Mouse (Mus musculus) hindbrain, embryonic 10.5 days (tissue): Measurements from ENCODE around the gene Dusp12. TPM values are rescaled to one million over a fixed set of nuclear protein-coding genes. Genes with fewer than 3 reads are reported as not detected.

Experiments used
- DNase-seq: peaks from one replicate; pipeline ENCODE4 v3.0.0-alpha.2; 2017; ENCODE audit warnings: low spot score
- H3K27ac ChIP-seq: fragments of 300-500 bp; sonication (generic); 2 replicates; pipeline ENCODE4 v1.5.1; 2016; ENCODE audit warnings: mild to moderate bottlenecking, moderate library complexity
- H3K27me3 ChIP-seq: fragments of 300-500 bp; sonication (generic); 2 replicates; pipeline ENCODE4 v1.6.1; 2016; ENCODE audit warnings: mild to moderate bottlenecking; ENCODE audit not compliant: poor library complexity, insufficient read depth, severe bottlenecking
- H3K36me3 ChIP-seq: fragments of 300-500 bp; sonication (generic); 2 replicates; pipeline ENCODE4 v1.6.1; 2016; ENCODE audit warnings: mild to moderate bottlenecking, moderate library complexity
- H3K4me1 ChIP-seq: fragments of 300-500 bp; sonication (generic); replicated peaks from 2 replicates; pipeline ENCODE4 v1.6.1; 2016; ENCODE audit warnings: mild to moderate bottlenecking
- H3K4me3 ChIP-seq: fragments of 300-500 bp; sonication (generic); 2 replicates; pipeline ENCODE4 v1.5.1; 2016; ENCODE audit warnings: mild to moderate bottlenecking, moderate library complexity
- H3K9me3 ChIP-seq: fragments of 300-500 bp; sonication (generic); 2 replicates; pipeline ENCODE4 v1.6.1; 2016; ENCODE audit warnings: mild to moderate bottlenecking, moderate library complexity
- WGBS: fragments of 180-500 bp; shearing (Covaris S2); methylation state at CpG from one replicate; pipeline ENCODE4 v1.1.7; 2016; 5-methylcytosine and 5-hydroxymethylcytosine counted together
- polyA plus RNA-seq: library from polyadenylated mRNA; unstranded; fragments of >200 nt; fragmentation: Nextera tagmentation; extraction: Ambion mirVana; gene quantifications from 2 replicates; pipeline ENCODE4 v1.2.1, GENCODE M21; 2016

Dusp12 gene
- polyA plus RNA-seq, 1 experiment from 2014 or later, result 28.4 TPM

DNA sequence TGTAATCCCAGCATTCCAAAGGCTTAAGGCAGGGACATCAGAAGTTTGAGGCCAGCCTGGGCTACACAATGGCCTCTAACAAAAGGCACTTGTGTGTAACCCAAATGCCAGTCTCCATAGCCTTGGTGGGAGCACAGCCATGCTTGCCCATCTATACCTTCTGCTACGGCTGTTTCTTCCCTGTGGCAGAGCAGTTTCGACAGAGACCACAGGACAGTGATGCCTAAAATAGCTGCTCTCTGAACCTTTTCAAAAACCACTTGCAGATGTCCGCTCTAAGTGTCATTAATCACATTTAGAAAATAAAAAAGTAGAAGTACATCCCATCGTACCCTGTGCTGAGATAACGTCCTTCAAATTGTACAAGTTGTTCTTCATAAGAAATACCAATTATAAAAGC lies 19.9 kb downstream of the Dusp12 start:
- 89% methylated on average over 5 of the region's 5 CpGs for WGBS
- no peak for DNase-seq
- Histone ChIP-seq H3K4me1 (peaks cover 10% of the 10 kb centered on the region), H3K27ac (no peak overlapping the region), H3K9me3 (no peaks in the 10 kb centered on the region), H3K4me3 (no peak overlapping the region), H3K27me3 (no peaks in the 10 kb centered on the region), H3K36me3 (no peaks in the 10 kb centered on the region)

DNA sequence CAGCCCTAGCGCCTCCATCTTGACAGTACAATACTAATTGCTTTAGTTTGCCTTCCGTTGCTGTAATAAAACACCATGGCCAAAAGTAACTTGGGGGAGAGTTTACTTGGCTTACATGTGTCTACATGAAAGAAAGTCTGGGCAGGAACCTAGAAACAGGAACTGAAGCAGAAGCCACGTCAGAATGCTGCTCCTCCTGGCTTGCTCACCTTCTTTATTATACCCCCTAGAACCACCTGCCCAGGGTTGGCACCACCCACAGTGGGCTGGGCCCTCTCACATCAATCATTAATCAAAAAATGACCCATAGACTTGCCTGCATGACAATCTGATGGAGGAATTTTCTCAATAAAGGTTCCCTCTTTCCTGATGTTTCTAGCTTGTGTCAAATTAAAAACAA lies 20.6 kb downstream of the Dusp12 start:
- Histone ChIP-seq H3K27me3 (no peaks in the 10 kb centered on the region), H3K4me3 (no peak overlapping the region), H3K9me3 (no peaks in the 10 kb centered on the region), H3K36me3 (no peaks in the 10 kb centered on the region), H3K27ac (no peak overlapping the region), H3K4me1 (peaks cover 10% of the 10 kb centered on the region)
- no peak for DNase-seq
- 81% methylated on average over 3 of the region's 3 CpGs for WGBS

DNA sequence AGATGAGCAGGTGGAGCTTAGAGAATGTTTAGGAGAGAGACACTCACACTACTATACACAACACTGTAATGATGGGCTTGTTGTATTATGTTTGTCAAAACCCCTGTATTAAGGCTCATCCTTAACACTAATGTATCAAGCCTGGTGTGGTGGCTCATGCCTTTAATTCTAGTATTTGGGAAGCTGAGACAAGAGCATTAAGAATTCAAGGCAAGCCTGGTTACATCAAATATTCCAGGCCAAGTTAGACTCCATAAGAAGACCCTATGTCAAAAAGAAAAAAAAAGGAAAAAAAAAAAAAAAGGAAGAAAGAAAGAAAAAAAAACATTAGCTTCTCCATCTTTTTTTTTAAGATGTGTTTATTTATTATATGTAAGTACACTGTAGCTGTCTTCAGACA lies 21.1 kb downstream of the Dusp12 start:
- H3K9me3 ChIP-seq, result no peaks in the 10 kb centered on the region

DNA sequence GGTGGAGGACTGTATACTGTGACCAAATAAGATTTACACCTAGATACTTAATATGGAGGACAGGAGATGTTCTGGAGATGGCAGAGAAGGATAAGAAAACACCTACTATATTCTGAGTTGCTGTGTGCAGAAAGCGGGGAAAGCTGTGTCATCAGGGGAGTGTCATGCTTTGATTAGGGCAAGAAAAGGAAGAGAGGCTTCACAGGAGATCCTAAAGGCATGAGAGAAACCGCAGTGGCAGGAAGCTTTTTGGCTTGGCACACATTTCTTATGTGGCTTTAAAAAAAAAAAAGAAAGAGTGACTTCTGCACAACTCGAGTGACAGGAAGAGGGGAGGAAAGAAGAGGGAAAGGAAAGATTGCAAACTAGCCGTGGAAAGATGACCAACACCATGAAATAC lies 22.3 kb downstream of the Dusp12 start:
- H3K27me3 ChIP-seq, result no peaks in the 10 kb centered on the region
- no peaks in the 10 kb centered on the region for H3K9me3 ChIP-seq
- no peak overlapping the region for H3K4me3 ChIP-seq
- DNase-seq, result no peak
- peaks cover 10% of the 10 kb centered on the region for H3K4me1 ChIP-seq
- no peak overlapping the region for H3K27ac ChIP-seq
- no peaks in the 10 kb centered on the region for H3K36me3 ChIP-seq
- WGBS, result 73% methylated on average over 4 of the region's 4 CpGs

More for the DNA sequence above, 21.1 kb downstream of the Dusp12 start:
- DNase-seq, result no peak
- no peak overlapping the region for H3K4me3 ChIP-seq
- peaks cover 10% of the 10 kb centered on the region for H3K4me1 ChIP-seq
- no peaks in the 10 kb centered on the region for H3K27me3 ChIP-seq
- no peak overlapping the region for H3K27ac ChIP-seq
- H3K36me3 ChIP-seq, result no peaks in the 10 kb centered on the region

DNA sequence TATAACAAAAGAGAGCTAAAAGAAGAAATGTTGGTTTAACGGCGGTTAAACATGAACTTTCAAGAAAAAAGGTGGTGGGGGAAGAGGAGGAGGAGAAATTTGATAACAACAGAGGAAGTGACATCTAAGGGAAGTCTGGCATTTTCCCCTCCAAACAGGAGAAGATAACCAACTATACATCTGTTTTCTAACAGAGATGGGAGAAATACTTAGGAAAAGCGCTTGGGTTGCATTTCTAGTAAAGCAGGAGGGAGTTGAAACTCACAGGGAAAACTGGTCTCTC lies 23.0 kb downstream of the Dusp12 start:
- WGBS, result 77% methylated on average over 3 of the region's 3 CpGs
- no peaks in the 10 kb centered on the region for H3K36me3 ChIP-seq
- H3K27me3 ChIP-seq, result no peaks in the 10 kb centered on the region
- H3K4me3 ChIP-seq, result no peak overlapping the region
- H3K9me3 ChIP-seq, result no peaks in the 10 kb centered on the region
- no peak overlapping the region for H3K27ac ChIP-seq
- peaks cover 10% of the 10 kb centered on the region for H3K4me1 ChIP-seq
- DNase-seq, result no peak

DNA sequence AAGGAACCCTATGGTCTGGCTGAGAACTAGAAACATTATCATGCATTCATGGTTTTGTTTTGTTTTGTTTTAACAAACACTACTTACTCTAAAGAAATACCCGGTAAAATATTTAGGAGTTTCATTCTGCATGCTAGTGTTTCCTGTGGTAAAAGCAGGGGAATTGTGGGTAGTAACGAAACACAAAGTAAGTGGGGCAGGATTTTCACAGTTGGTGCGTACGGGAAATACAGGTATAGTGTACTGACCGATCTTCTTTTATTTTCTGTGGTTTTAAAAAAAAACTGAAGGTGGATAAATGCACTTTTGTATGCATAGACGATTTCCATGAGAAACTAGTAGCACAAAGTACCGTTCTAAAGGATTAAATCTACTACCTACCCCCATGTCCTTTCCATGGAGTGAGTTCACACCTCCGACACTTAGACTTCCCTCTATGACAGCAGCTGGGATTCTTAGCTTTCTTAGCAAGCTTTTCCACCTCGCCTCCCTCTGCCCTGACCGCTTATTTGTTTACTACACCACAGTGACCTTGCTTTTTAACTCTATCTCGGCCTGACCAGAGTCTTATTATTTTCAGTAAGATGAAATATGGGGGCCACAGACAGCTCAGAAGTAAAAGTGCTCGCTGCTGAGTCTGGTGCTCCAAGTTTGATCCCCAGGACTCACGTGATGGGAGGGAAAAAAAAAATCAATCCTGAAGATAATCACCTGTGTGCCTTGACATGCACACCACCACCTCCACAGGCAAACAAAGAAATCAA lies 23.5 kb downstream of the Dusp12 start:
- no peaks in the 10 kb centered on the region for H3K9me3 ChIP-seq
- 85% methylated on average over 13 of the region's 13 CpGs for WGBS
- H3K36me3 ChIP-seq, result no peaks in the 10 kb centered on the region
- peaks cover 7% of the 10 kb centered on the region for H3K4me1 ChIP-seq
- H3K27ac ChIP-seq, result no peak overlapping the region
- no peak overlapping the region for H3K4me3 ChIP-seq
- DNase-seq, result no peak
- H3K27me3 ChIP-seq, result no peaks in the 10 kb centered on the region

DNA sequence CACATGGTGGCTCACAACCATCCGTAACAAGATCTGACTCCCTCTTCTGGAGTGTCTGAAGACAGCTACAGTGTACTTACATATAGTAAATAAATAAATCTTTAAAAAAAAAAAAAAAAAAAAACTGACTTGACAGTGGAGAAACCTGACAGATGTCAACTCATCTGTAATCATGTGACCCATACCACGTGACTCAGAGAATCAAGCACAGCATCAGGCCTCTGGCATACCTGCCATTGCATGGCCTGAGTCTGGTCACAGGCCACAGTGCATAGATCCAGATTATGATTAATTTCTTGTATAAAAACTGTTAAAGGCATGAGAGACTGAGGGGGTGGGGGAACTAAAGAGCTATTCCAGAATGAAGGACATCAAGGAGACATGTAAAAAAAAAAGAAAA lies 26.5 kb downstream of the Dusp12 start:
- DNase-seq, result no peak
- Histone ChIP-seq H3K27me3 (no peaks in the 10 kb centered on the region), H3K4me3 (no peak overlapping the region), H3K36me3 (no peaks in the 10 kb centered on the region), H3K27ac (no peak overlapping the region), H3K9me3 (no peaks in the 10 kb centered on the region), H3K4me1 (no peaks in the 10 kb centered on the region)
- WGBS, result 90% methylated on average over 2 of the region's 2 CpGs

DNA sequence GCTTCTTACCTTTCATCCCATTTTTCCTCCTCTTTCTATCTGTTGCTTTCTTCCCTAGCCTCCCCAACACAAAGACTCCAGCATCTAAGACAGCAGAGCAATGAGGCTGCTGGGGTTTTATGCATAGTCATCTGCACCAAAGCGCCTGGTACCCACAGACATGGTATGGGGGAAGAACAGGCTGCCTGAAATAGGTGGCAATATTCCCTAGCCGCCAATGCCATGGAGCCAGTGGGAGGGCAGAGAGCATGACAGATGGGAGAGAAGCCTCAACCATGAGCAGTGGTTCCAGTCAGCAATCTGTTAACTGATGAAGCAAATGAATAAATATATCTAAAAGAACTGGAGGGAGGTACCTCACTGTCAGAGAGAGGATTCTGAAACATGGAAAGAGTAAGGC lies 28.0 kb downstream of the Dusp12 start:
- Histone ChIP-seq H3K27me3 (no peaks in the 10 kb centered on the region), H3K4me3 (no peak overlapping the region), H3K27ac (no peak overlapping the region), H3K36me3 (no peaks in the 10 kb centered on the region), H3K4me1 (no peaks in the 10 kb centered on the region), H3K9me3 (no peaks in the 10 kb centered on the region)
- no peak for DNase-seq
- 87% methylated on average over 2 of the region's 2 CpGs for WGBS

DNA sequence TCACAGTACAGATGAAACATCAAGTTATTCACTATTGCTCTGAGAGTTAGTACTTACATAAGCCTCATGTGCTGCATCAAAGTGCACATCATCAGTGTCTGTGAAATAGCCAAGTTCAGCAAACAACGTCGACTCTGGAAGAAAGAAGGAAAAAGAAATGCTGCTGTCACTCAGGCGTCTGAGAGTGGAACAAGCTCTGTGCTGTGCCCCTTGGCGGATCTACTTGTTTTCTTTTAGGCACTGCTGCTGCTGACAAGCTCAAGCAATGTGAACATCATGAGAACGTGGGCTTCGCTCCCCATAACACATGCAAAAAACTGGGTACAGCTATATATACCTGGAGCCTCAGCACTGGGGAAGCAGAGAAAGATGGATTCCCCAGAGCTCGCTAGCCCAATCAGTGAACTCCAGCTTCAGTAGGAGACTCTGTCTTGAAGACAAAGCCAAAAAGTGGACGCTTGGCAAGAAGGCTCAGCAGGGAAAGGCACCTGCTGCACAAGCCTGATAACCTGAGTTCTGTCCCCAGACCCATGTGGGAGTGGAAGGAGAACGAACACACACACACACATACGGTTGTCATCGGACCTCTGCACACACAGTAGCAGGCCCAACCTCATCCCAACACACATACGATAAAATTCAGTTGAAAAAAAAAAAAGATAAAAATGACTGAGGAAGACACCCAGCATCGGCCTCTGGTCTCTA lies 30.1 kb downstream of the Dusp12 start:
- Histone ChIP-seq H3K4me3 (no peak overlapping the region), H3K9me3 (no peaks in the 10 kb centered on the region), H3K27me3 (no peaks in the 10 kb centered on the region), H3K4me1 (no peaks in the 10 kb centered on the region), H3K27ac (no peak overlapping the region), H3K36me3 (peaks cover 8% of the 10 kb centered on the region)
- WGBS, result 91% methylated on average over 13 of the region's 13 CpGs
- DNase-seq, result no peak

DNA sequence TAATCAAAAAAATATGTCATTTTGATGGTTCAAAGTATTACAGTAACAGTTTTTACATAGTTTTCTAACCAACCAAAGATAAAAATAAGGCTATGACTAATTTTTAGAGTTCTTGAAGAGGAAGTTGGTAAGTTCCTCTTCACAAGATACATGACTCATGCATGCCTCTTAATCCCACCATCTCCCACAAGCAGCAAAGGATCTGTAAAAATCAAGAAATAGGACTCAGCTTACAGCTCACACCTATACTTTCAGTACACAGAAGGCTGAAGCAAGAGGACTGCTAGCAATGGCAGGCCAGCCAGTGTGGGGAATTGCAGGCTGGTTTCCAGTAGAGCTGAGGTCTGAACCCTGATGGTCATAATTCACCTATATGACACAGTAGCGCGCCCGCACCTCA lies 31.7 kb downstream of the Dusp12 start:
- WGBS, result 92% methylated on average over 3 of the region's 3 CpGs
- Histone ChIP-seq H3K27me3 (no peaks in the 10 kb centered on the region), H3K4me3 (no peak overlapping the region), H3K9me3 (no peaks in the 10 kb centered on the region), H3K4me1 (no peaks in the 10 kb centered on the region), H3K36me3 (peaks cover 8% of the 10 kb centered on the region), H3K27ac (no peak overlapping the region)
- DNase-seq, result no peak

DNA sequence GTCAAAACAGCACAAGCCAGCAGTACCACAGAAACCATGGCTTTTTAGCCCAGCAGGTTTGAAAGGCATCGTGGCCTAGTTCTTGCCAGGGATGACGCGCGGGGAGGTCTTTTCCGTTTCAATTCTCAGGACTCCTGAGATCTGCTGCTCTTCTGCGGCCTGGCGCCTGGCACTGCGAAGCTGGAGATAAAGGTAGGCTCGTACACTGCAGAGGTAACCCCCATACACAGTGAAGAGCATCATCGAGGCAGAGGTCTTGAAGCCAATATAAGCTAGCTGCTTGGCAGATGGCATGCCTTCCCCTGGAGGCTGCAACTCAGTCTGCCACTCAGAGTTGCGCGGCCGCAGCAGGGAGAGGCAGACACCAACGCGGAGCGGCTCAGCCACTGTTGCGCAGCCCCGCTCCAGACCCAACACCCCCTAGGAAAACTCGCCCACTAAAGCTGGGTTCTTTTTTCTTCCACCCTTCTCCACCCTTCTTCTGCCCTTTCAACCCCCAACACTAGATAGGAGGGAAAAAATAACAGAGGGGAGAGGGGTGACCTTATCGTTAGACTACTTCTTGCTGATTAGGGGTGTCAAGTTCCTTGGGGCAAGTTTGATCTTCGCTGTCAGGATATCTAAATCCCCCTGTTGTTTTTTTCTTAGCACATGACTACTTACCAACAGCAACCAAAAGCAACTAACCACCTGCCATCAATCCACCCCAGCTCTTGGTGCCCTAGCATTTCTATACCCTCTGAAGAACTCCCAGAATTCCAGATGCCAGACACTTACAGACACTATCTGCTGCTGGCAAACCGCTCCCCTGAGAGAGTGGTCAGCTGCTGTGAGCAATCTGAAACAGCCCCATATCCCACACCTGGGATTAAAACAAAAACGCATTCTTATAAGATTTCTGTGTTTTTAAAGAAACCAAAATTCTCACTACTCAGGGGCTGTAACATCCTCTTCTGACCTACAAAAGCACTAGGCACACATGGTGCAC lies 34.4 kb downstream of the Dusp12 start:
- 87% methylated on average over 23 of the region's 23 CpGs for WGBS
- no peak for DNase-seq
- H3K27me3 ChIP-seq, result no peaks in the 10 kb centered on the region
- H3K27ac ChIP-seq, result no peak overlapping the region
- no peaks in the 10 kb centered on the region for H3K9me3 ChIP-seq
- H3K4me3 ChIP-seq, result no peak overlapping the region
- no peaks in the 10 kb centered on the region for H3K4me1 ChIP-seq
- H3K36me3 ChIP-seq, result peaks cover 13% of the 10 kb centered on the region

DNA sequence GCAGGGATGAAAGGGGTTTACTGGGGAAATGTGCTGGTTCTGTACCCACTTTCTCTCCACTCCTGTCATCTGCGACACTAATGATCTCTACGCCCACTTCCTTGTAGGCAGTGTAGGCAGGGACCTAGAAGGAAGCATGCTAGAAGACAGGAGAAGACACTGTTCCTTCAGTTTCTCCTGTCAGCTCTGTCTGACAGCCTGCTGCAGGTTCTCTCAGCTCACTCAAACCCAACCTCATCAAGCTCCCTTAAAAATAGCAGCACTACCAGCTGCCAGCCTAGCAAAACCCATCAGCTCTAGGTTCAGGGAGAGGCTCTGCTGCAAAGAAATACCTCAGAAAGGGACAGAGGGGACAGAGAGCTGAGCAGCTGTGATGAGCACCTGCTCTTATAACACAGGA lies 35.3 kb downstream of the Dusp12 start:
- DNase-seq, result no peak
- Histone ChIP-seq H3K4me1 (no peaks in the 10 kb centered on the region), H3K27me3 (no peaks in the 10 kb centered on the region), H3K36me3 (peaks cover 13% of the 10 kb centered on the region), H3K9me3 (no peaks in the 10 kb centered on the region), H3K4me3 (no peak overlapping the region), H3K27ac (no peak overlapping the region)
- 95% methylated on average over 2 of the region's 2 CpGs for WGBS
